Mouse (Mus musculus): Measurements from ENCODE around the gene Tmem206.

Gene Tmem206

GRCm38 (mm10) chr1:191307766-191308455, 17.8 kb upstream of the Tmem206 start:
- DNase-seq (ENCODE audit: low spot score in 2 of 2) = no peak

GRCm38 (mm10) chr1:191311296-191311898, 14.3 kb upstream of the Tmem206 start:
- no peak for DNase-seq (ENCODE audit: low spot score in 2 of 2)

- peak; percentile 81 to 85 for DNase-seq (ENCODE audit: low spot score in 2 of 2)
These were observed 13.2 kb upstream of the Tmem206 start for GRCm38 (mm10) chr1:191312513-191312941.

- DNase-seq (ENCODE audit: low spot score in 2 of 2) = no peak
These were observed 12.6 kb upstream of the Tmem206 start for GRCm38 (mm10) chr1:191313158-191313557.

- no peak for DNase-seq (ENCODE audit: low spot score in 2 of 2)
These were observed 11.8 kb upstream of the Tmem206 start for GRCm38 (mm10) chr1:191313926-191314325.

GRCm38 (mm10) chr1:191316818-191317217, 8.9 kb upstream of the Tmem206 start:
- no peak for DNase-seq (ENCODE audit: low spot score in 2 of 2)

- DNase-seq (ENCODE audit: low spot score in 2 of 2) = peak; percentile 68 to 74
These were observed 8.0 kb upstream of the Tmem206 start, which contains the start of gene Nenf for GRCm38 (mm10) chr1:191317591-191318196. TSS of gene Nenf (minus strand) at chr1:191318194.

GRCm38 (mm10) chr1:191318686-191319085, 7.0 kb upstream of the Tmem206 start:
- DNase-seq (ENCODE audit: low spot score in 2 of 2) = peak in 1 of 2 experiments; percentile 37

GRCm38 (mm10) chr1:191323381-191323780, 2.3 kb upstream of the Tmem206 start:
- DNase-seq (ENCODE audit: low spot score in 2 of 2) = no peak

GRCm38 (mm10) chr1:191324733-191325590, 750 bp upstream of the Tmem206 start:
- DNase-seq (ENCODE audit: low spot score in 2 of 2) = no peak

- DNase-seq (ENCODE audit: low spot score in 2 of 2) = peak; percentile 30 to 32
These were observed 646 bp downstream of the Tmem206 start for GRCm38 (mm10) chr1:191326233-191326882.

GRCm38 (mm10) chr1:191327258-191327657, 1.5 kb downstream of the Tmem206 start:
- no peak for DNase-seq (ENCODE audit: low spot score in 2 of 2)

GRCm38 (mm10) chr1:191328019-191328441, 2.3 kb downstream of the Tmem206 start:
- no peak for DNase-seq (ENCODE audit: low spot score in 2 of 2)

- DNase-seq (ENCODE audit: low spot score in 2 of 2) = no peak
These were observed 4.6 kb downstream of the Tmem206 start for GRCm38 (mm10) chr1:191330356-191330755.

- no peak for DNase-seq (ENCODE audit: low spot score in 2 of 2)
These were observed 8.8 kb downstream of the Tmem206 start for GRCm38 (mm10) chr1:191334500-191334899.

- no peak for DNase-seq (ENCODE audit: low spot score in 2 of 2)
These were observed 14.2 kb downstream of the Tmem206 start for GRCm38 (mm10) chr1:191339876-191340275.

- DNase-seq (ENCODE audit: low spot score in 2 of 2) = no peak
These were observed 14.8 kb downstream of the Tmem206 start for GRCm38 (mm10) chr1:191340530-191340929.

- DNase-seq (ENCODE audit: low spot score in 2 of 2) = no peak
These were observed 21.9 kb downstream of the Tmem206 start for GRCm38 (mm10) chr1:191347602-191348001.

- no peak for DNase-seq (ENCODE audit: low spot score in 2 of 2)
These were observed 22.9 kb downstream of the Tmem206 start for GRCm38 (mm10) chr1:191348592-191348991.

GRCm38 (mm10) chr1:191348996-191349395, 23.3 kb downstream of the Tmem206 start:
- no peak for DNase-seq (ENCODE audit: low spot score in 2 of 2)

- DNase-seq (ENCODE audit: low spot score in 2 of 2) = no peak
These were observed 23.9 kb downstream of the Tmem206 start for GRCm38 (mm10) chr1:191349486-191350037.

All from urinary bladder, postnatal 36 days (tissue).